Mouse (Mus musculus) MEL (cell line): ENCODE measurements at regions not wholly inside any gene's neighbourhood (a gene's known extent, or its start where the extent isn't known, plus 50 kb on each side); places are given as distances from the start of the nearest gene placed in this dataset.
A peak's percentile ranks its signal among the peaks of the same experiment; 100 is the strongest.
"Not testable (repeated sequence)": the region's sequence is repeated elsewhere in the genome, so short reads cannot be mapped to it uniquely, and the experiment has no call there.

Experiments
- DNase-seq: peaks from one replicate; pipeline ENCODE4 v3.0.0; 2011; ENCODE audit warnings: low read depth, low spot score
- H3K27ac ChIP-seq: 2 replicates; pipeline ENCODE4 v1.5.1; 2012; ENCODE audit warnings: low read depth, mild to moderate bottlenecking, control low read depth, low read length, moderate library complexity; ENCODE audit not compliant: control insufficient read depth
- H3K27me3 ChIP-seq, 2 experiments: fragments of 150-350 bp in 1 of 2; sonication (generic) in 1 of 2; 2 replicates each; pipeline ENCODE4 v1.6.1; 2012; ENCODE audit warnings: low read length in 2 of 2, mild to moderate bottlenecking in 2 of 2, improper control_type of control experiment in 1 of 2, moderate library complexity in 1 of 2; ENCODE audit not compliant: insufficient read depth in 2 of 2, control insufficient read depth in 1 of 2
- H3K36me3 ChIP-seq, 2 experiments: 2 replicates each; pipeline ENCODE4 v1.6.1; 2012 to 2014; ENCODE audit warnings: low read length in 2 of 2, improper control_type of control experiment in 1 of 2, inconsistent platforms in 1 of 2, mild to moderate bottlenecking in 1 of 2; ENCODE audit not compliant: insufficient read depth in 2 of 2, control insufficient read depth in 1 of 2
- H3K4me1 ChIP-seq, 2 experiments: fragments of 150-350 bp in 1 of 2; sonication (generic) in 1 of 2; 2 replicates each; pipeline ENCODE4 v1.6.1; 2012; ENCODE audit warnings: low read length in 2 of 2, improper control_type of control experiment in 1 of 2, mild to moderate bottlenecking in 1 of 2; ENCODE audit not compliant: insufficient read depth in 2 of 2, control insufficient read depth in 1 of 2
- H3K4me3 ChIP-seq, 2 experiments: fragments of 150-350 bp in 1 of 2; sonication (generic) in 1 of 2; 2 replicates each; pipeline ENCODE4 v1.5.1; 2012; ENCODE audit warnings: low read depth in 2 of 2, low read length in 2 of 2, mild to moderate bottlenecking in 2 of 2, moderate library complexity in 2 of 2, control low read depth in 1 of 2, improper control_type of control experiment in 1 of 2; ENCODE audit not compliant: control insufficient read depth in 1 of 2, insufficient read depth in 1 of 2
- H3K79me2 ChIP-seq: 2 replicates; pipeline ENCODE4 v1.6.1; 2012; ENCODE audit warnings: mild to moderate bottlenecking, low read length, moderate library complexity; ENCODE audit not compliant: control insufficient read depth, poor library complexity, insufficient read depth
- H3K9ac ChIP-seq: 2 replicates; pipeline ENCODE4 v1.6.1; 2012; ENCODE audit warnings: low read depth, mild to moderate bottlenecking, control low read depth, low read length, moderate library complexity; ENCODE audit not compliant: control insufficient read depth, poor library complexity, severe bottlenecking
- H3K9me3 ChIP-seq: fragments of 150-350 bp; sonication (generic); replicated peaks from 2 replicates; pipeline ENCODE4 v1.6.1; 2012; ENCODE audit warnings: mild to moderate bottlenecking, low read length, improper control_type of control experiment, moderate library complexity; ENCODE audit not compliant: insufficient read depth
- CTCF ChIP-seq, 3 experiments: IDR thresholded peaks in 2 of 3; conservative IDR thresholded peaks in 1 of 3; 2 replicates each; pipeline ENCODE4 v1.5.1; 2011 to 2012; ENCODE audit warnings: low read length in 3 of 3, low read depth in 2 of 3, mild to moderate bottlenecking in 2 of 3, improper control_type of control experiment in 1 of 3, inconsistent platforms in 1 of 3, mixed read lengths in 1 of 3, moderate library complexity in 1 of 3; ENCODE audit not compliant: control insufficient read depth in 1 of 3, insufficient read depth in 1 of 3, poor library complexity in 1 of 3, severe bottlenecking in 1 of 3

DNA sequence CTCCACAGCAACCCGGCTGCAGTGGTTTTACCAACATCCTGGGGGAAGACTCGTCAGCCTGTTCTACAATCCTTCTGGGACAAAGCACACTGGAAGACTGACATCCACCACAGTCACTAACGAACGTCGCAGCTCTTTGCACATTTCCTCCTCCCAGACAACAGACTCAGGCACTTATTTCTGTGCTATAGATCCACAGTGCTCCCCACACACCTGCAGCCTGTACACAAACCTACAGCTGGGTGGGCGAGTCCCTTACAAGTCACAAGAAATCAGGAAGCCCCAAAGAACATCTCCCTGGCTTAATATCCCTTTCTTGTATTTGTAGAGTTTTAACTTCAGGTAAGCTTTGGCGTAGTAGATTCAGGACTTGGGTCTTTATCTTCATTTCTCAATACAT, 618.7 kb downstream of the Dad1 start:
- not testable (repeated sequence) for H3K27me3 ChIP-seq, DNase-seq, H3K79me2 ChIP-seq, H3K27ac ChIP-seq, H3K4me3 ChIP-seq, H3K9me3 ChIP-seq, H3K4me1 ChIP-seq, H3K36me3 ChIP-seq, H3K9ac ChIP-seq

DNA sequence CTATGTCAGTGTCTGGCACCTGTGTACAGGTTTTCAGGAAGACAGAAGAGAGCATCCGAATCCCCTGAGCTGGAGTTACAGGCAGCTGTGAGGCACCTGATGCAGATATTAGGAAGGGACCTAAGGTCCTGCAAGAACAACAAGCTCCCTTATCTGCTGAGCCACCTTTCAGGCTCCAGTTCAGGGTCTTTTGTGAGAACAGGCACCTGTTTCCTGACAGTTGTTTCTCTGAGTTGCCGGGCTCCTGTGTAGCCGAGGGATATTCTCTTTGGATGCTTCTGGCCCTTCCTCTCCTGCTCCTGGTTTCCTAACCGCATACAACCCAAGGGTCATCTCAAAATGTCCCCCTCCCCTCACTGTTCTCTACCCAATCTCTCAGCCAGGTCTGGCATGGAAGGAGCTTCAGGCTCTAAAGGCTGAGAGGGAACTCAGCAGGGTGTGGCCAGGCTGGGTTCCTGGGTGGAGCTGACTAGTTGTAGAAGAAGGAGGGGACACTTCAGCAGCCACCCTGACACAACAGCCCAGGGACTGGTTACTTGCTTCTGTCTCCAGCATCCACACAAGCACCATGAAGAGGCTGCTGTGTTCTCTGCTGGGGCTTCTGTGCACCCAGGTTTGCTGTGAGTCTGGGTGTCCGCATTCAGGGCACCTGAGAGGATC, 619.5 kb downstream of the Dad1 start:
- not testable (repeated sequence) for H3K9me3 ChIP-seq, H3K27me3 ChIP-seq, H3K4me1 ChIP-seq, DNase-seq, H3K79me2 ChIP-seq, H3K9ac ChIP-seq, H3K36me3 ChIP-seq, H3K27ac ChIP-seq, H3K4me3 ChIP-seq

DNA sequence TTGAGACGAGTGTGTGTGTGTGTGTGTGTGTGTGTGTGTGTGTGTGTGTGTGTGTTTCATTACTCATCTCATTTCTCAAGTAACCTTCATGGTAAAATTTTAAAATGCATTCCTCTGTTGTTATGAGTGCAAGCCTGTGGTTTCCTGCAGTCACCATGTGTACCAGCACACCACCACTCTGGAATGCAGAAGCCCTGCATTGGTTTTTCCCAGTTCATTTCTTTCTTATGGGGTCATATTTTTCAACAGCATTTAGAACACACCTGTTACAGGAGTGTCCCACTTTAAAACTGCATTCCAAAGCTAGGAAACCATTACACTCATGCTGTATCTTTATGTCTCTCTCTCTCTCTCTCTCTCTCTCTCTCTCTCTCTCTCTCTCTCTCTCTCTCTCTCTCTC, 620.2 kb downstream of the Dad1 start:
- H3K9ac ChIP-seq, H3K36me3 ChIP-seq, DNase-seq, H3K9me3 ChIP-seq, H3K4me3 ChIP-seq, H3K79me2 ChIP-seq, H3K4me1 ChIP-seq, H3K27me3 ChIP-seq, H3K27ac ChIP-seq: not testable (repeated sequence)

- not testable (repeated sequence) for H3K27me3 ChIP-seq, H3K9ac ChIP-seq, H3K4me3 ChIP-seq, H3K27ac ChIP-seq, H3K79me2 ChIP-seq, H3K9me3 ChIP-seq, H3K36me3 ChIP-seq, H3K4me1 ChIP-seq
- DNase-seq: peak; percentile 32
- peak; percentile 25 to 26 (median 25); a peak in 3 of 6 replicates for TF ChIP-seq CTCF (IDR thresholded peaks at IDR 0.05 in 2 of 3, conservative IDR thresholded peaks at IDR 0.05 in 1 of 3; ENCODE audit: control insufficient read depth in 1 of 3, insufficient read depth in 1 of 3, low read depth in 2 of 3, low read length in 3 of 3, poor library complexity in 1 of 3, severe bottlenecking in 1 of 3)
These were observed 632.5 kb downstream of the Dad1 start for GRCm38 (mm10) chr14:53621376-53621775.

DNA sequence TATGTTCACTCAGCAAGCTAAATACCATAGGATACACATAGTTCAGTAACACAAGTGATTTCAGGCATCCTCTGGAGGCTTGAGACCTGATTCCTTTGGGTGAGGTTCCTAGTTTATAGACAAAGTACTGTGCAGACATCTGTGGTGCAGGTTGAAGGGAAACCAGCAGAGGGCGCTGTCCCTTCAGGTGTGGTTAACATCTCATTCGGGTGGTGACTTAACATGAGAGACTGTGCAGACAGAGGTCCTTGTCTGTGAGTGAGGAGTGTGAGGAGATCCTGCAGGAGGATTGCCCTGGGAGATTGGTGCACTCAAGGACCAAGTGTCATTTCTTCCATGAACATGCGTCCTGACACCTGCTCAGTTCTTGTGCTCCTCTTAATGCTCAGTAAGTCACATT, 637.8 kb downstream of the Dad1 start:
- not testable (repeated sequence) for H3K9me3 ChIP-seq, H3K4me1 ChIP-seq, H3K79me2 ChIP-seq, DNase-seq, H3K4me3 ChIP-seq, H3K9ac ChIP-seq, H3K27me3 ChIP-seq, H3K36me3 ChIP-seq, H3K27ac ChIP-seq
